In genomic region chr8:13292364-13292763, GRCm38 (mm10) we compare ENCODE assay signal across 10 mouse cellular contexts. TPM values are rescaled to one million over a fixed set of nuclear protein-coding genes. Genes with fewer than 3 reads are reported as not detected.
DNase-seq lines count a peak whose midpoint lies in the region; ATAC-seq and TF ChIP-seq lines count a peak whose summit lies in the region.
"Had no signal": no experiment of that assay in that cellular context is flagged by ENCODE, and none has a peak within 500 bp of the region (broad histone marks: within the 10 kb centered on the region; RNA-seq: fewer than 3 reads in every experiment).

No protein-coding gene starts in this region.

- no peak overlapping the region for H3K9ac ChIP-seq in hindbrain, embryonic 14.5 days
- H3K9ac ChIP-seq in hindbrain, embryonic 16.5 days (ENCODE audit: low read depth, low read length) = no peak overlapping the region
- H3K9ac ChIP-seq in hindbrain, postnatal 0 days (replicated peaks; ENCODE audit: low read length) = no peak overlapping the region
- H3K9ac ChIP-seq in limb, embryonic 11.5 days (ENCODE audit: low read length) = no peak overlapping the region
- H3K9ac ChIP-seq: embryonic facial prominence, embryonic 15.5 days had no signal

- H3K4me2 ChIP-seq in hindbrain, embryonic 14.5 days (replicated peaks) = no peak overlapping the region
- H3K4me2 ChIP-seq in hindbrain, embryonic 16.5 days (ENCODE audit: low read length) = no peak overlapping the region
- no peak overlapping the region for H3K4me2 ChIP-seq in hindbrain, postnatal 0 days (ENCODE audit: low read depth, low read length)
- H3K4me2 ChIP-seq in limb, embryonic 11.5 days (ENCODE audit: low read depth, severe bottlenecking) = no peak overlapping the region
- H3K4me2 ChIP-seq: embryonic facial prominence, embryonic 15.5 days had no signal

- no peaks in the 10 kb centered on the region for H3K9me3 ChIP-seq in hindbrain, embryonic 14.5 days (ENCODE audit: control insufficient read depth, low read length)
- no peaks in the 10 kb centered on the region for H3K9me3 ChIP-seq in hindbrain, embryonic 16.5 days (ENCODE audit: control insufficient read depth, low read length)
- H3K9me3 ChIP-seq in hindbrain, postnatal 0 days (ENCODE audit: low read length) = no peaks in the 10 kb centered on the region
- H3K9me3 ChIP-seq in limb, embryonic 11.5 days (ENCODE audit: control insufficient read depth, low read length) = no peaks in the 10 kb centered on the region
- H3K9me3 ChIP-seq: embryonic facial prominence, embryonic 15.5 days had no signal

- ATAC-seq in hindbrain, embryonic 14.5 days (ENCODE audit: low FRiP score) = no peak
- ATAC-seq in hindbrain, embryonic 16.5 days = no peak
- no peak for ATAC-seq in hindbrain, postnatal 0 days
- no peak for ATAC-seq in limb, embryonic 11.5 days (ENCODE audit: insufficient number of reproducible peaks, low FRiP score, low TSS enrichment, low read depth)

- H3K27ac ChIP-seq in hindbrain, embryonic 14.5 days = no peak overlapping the region
- H3K27ac ChIP-seq in hindbrain, embryonic 16.5 days (ENCODE audit: low read depth, low read length) = no peak overlapping the region
- no peak overlapping the region for H3K27ac ChIP-seq in hindbrain, postnatal 0 days
- H3K27ac ChIP-seq in limb, embryonic 11.5 days (replicated peaks; ENCODE audit: low read depth, low read length) = no peak overlapping the region
- H3K27ac ChIP-seq: embryonic facial prominence, embryonic 15.5 days had no signal

- peak; percentile 90 for TF ChIP-seq CTCF in hindbrain, postnatal 0 days (IDR thresholded peaks at IDR 0.05; ENCODE audit: low read depth)

- peak; percentile 81 for DNase-seq in hindbrain, embryonic 14.5 days (ENCODE audit: low spot score)
- peak; percentile 83 for DNase-seq in adrenal gland, adult 8-10 months
- DNase-seq in embryo, embryonic 9.5 days (ENCODE audit: extremely low spot score) = peak; percentile 79
- peak; percentile 78 for DNase-seq in hindbrain, postnatal 0 days (ENCODE audit: low spot score)
- DNase-seq in limb, embryonic 11.5 days (ENCODE audit: low spot score) = peak; percentile 87
- DNase-seq in ovary, postnatal 14 days (ENCODE audit: low spot score) = peak; percentile 75
- DNase-seq in thymus, postnatal 10 days (ENCODE audit: low spot score in 2 of 2) = peak; percentile 43 to 69

- H3K27me3 ChIP-seq in hindbrain, embryonic 14.5 days (ENCODE audit: control insufficient read depth, insufficient read depth, low read length) = no peaks in the 10 kb centered on the region
- H3K27me3 ChIP-seq in hindbrain, embryonic 16.5 days (replicated peaks; ENCODE audit: control insufficient read depth, insufficient read depth, low read length) = no peaks in the 10 kb centered on the region
- H3K27me3 ChIP-seq in hindbrain, postnatal 0 days (ENCODE audit: insufficient read depth, low read length) = no peaks in the 10 kb centered on the region
- no peaks in the 10 kb centered on the region for H3K27me3 ChIP-seq in limb, embryonic 11.5 days (ENCODE audit: control insufficient read depth, insufficient read depth, low read length)
- H3K27me3 ChIP-seq: embryonic facial prominence, embryonic 15.5 days had no signal

- 28% methylated on average over 9 of the region's 9 CpGs for WGBS in hindbrain, embryonic 14.5 days
- WGBS in hindbrain, embryonic 16.5 days = 26% methylated on average over 9 of the region's 9 CpGs
- WGBS in hindbrain, postnatal 0 days = 25% methylated on average over 9 of the region's 9 CpGs
- WGBS in limb, embryonic 11.5 days = 23% methylated on average over 9 of the region's 9 CpGs

- no peak overlapping the region for H3K4me3 ChIP-seq in hindbrain, embryonic 14.5 days (replicated peaks; ENCODE audit: low read length)
- H3K4me3 ChIP-seq in hindbrain, embryonic 16.5 days (ENCODE audit: low read length) = no peak overlapping the region
- no peak overlapping the region for H3K4me3 ChIP-seq in hindbrain, postnatal 0 days (ENCODE audit: low read length)
- no peak overlapping the region for H3K4me3 ChIP-seq in limb, embryonic 11.5 days (ENCODE audit: low read depth, low read length)
- H3K4me3 ChIP-seq: embryonic facial prominence, embryonic 15.5 days had no signal

- H3K4me1 ChIP-seq in hindbrain, embryonic 14.5 days (replicated peaks; ENCODE audit: control insufficient read depth, insufficient read depth, low read length) = peaks cover 10% of the 10 kb centered on the region
- peaks cover 9% of the 10 kb centered on the region for H3K4me1 ChIP-seq in hindbrain, embryonic 16.5 days (ENCODE audit: control insufficient read depth, insufficient read depth, low read depth, low read length)
- H3K4me1 ChIP-seq in hindbrain, postnatal 0 days (ENCODE audit: insufficient read depth, low read length) = peaks cover 6% of the 10 kb centered on the region; the same call in 1 of the 2 replicates
- H3K4me1 ChIP-seq in limb, embryonic 11.5 days (ENCODE audit: control insufficient read depth, insufficient read depth, low read length) = no peaks in the 10 kb centered on the region

- H3K36me3 ChIP-seq in hindbrain, embryonic 14.5 days (replicated peaks; ENCODE audit: control insufficient read depth, insufficient read depth) = peaks cover 62% of the 10 kb centered on the region
- peaks cover 36% of the 10 kb centered on the region for H3K36me3 ChIP-seq in hindbrain, embryonic 16.5 days (ENCODE audit: control insufficient read depth, insufficient read depth, low read length)
- peaks cover 39% of the 10 kb centered on the region for H3K36me3 ChIP-seq in hindbrain, postnatal 0 days (ENCODE audit: insufficient read depth, low read length)
- peaks cover 8% of the 10 kb centered on the region; the same call in 1 of the 2 replicates for H3K36me3 ChIP-seq in limb, embryonic 11.5 days (ENCODE audit: control insufficient read depth, insufficient read depth, low read length)

RNA-seq across cellular contexts. Expression of gene Tmco3, which starts 4.4 kb away (rescaled TPM):
- polyA plus RNA-seq in hindbrain, embryonic 14.5 days (2014; fragmentation: Nextera tagmentation; extraction: Ambion mirVana) = 50.1 and 51.4 TPM in 2 replicates
- 50.6 and 57.2 TPM in 2 replicates for polyA plus RNA-seq in hindbrain, embryonic 16.5 days (2015; fragmentation: Nextera tagmentation; extraction: Ambion mirVana)
- total RNA-seq in adrenal gland, adult 8-10 months (2022) = 10 to 100 TPM; 36.3 to 54.7 (median 46.7) TPM
- 30.9 and 31.3 TPM in 2 replicates for total RNA-seq in hindbrain, postnatal 0 days (2014; rRNA removed)
- 31.8 and 33.5 TPM in 2 replicates for polyA plus RNA-seq in hindbrain, postnatal 0 days (2015; fragmentation: Nextera tagmentation; extraction: Ambion mirVana)
- polyA plus RNA-seq in limb, embryonic 11.5 days (2014; fragmentation: Nextera tagmentation; extraction: Ambion mirVana) = 35.9 and 38.6 TPM in 2 replicates

RNA-seq across cellular contexts. Expression of gene Dcun1d2, which starts 4.4 kb away (rescaled TPM):
- 34.1 and 36.5 TPM in 2 replicates for polyA plus RNA-seq in hindbrain, embryonic 14.5 days (2014; fragmentation: Nextera tagmentation; extraction: Ambion mirVana)
- 34.4 and 35.4 TPM in 2 replicates for polyA plus RNA-seq in hindbrain, embryonic 16.5 days (2015; fragmentation: Nextera tagmentation; extraction: Ambion mirVana)
- 10 to 100 TPM; 30.6 to 36.7 (median 33.9) TPM for total RNA-seq in adrenal gland, adult 8-10 months (2022)
- 27.3 and 33.8 TPM in 2 replicates for total RNA-seq in hindbrain, postnatal 0 days (2014; rRNA removed)
- polyA plus RNA-seq in hindbrain, postnatal 0 days (2015; fragmentation: Nextera tagmentation; extraction: Ambion mirVana) = 24.9 and 25.1 TPM in 2 replicates
- polyA plus RNA-seq in limb, embryonic 11.5 days (2014; fragmentation: Nextera tagmentation; extraction: Ambion mirVana) = 26.9 and 28.7 TPM in 2 replicates

RNA-seq across cellular contexts. Expression of gene Adprhl1, which starts 38.4 kb away (rescaled TPM):
- polyA plus RNA-seq in hindbrain, embryonic 14.5 days (2014; fragmentation: Nextera tagmentation; extraction: Ambion mirVana) = not detected in 2 replicates
- polyA plus RNA-seq in hindbrain, embryonic 16.5 days (2015; fragmentation: Nextera tagmentation; extraction: Ambion mirVana) = 0.59 and 0.60 TPM in 2 replicates
- 1 to 10 TPM in 3 of 4 experiments, under 1 TPM in 1; 0.34 to 3.9 (median 1.6) TPM for total RNA-seq in adrenal gland, adult 8-10 months (2022)
- 2.3 TPM in 1 of 2 replicates, not detected in the other for total RNA-seq in hindbrain, postnatal 0 days (2014; rRNA removed)
- polyA plus RNA-seq in hindbrain, postnatal 0 days (2015; fragmentation: Nextera tagmentation; extraction: Ambion mirVana) = 0.14 and 0.50 TPM in 2 replicates
- not detected in 2 replicates for polyA plus RNA-seq in limb, embryonic 11.5 days (2014; fragmentation: Nextera tagmentation; extraction: Ambion mirVana)
- polyA plus RNA-seq: stomach, embryonic 14.5 days had no signal

RNA-seq across cellular contexts. Expression of gene Tfdp1, which starts 46.2 kb away (rescaled TPM):
- 104 and 110 TPM in 2 replicates for polyA plus RNA-seq in hindbrain, embryonic 14.5 days (2014; fragmentation: Nextera tagmentation; extraction: Ambion mirVana)
- 85.8 and 91.6 TPM in 2 replicates for polyA plus RNA-seq in hindbrain, embryonic 16.5 days (2015; fragmentation: Nextera tagmentation; extraction: Ambion mirVana)
- total RNA-seq in adrenal gland, adult 8-10 months (2022) = 10 to 100 TPM; 46.2 to 67.4 (median 52.1) TPM
- total RNA-seq in hindbrain, postnatal 0 days (2014; rRNA removed) = 66.3 and 74.1 TPM in 2 replicates
- polyA plus RNA-seq in hindbrain, postnatal 0 days (2015; fragmentation: Nextera tagmentation; extraction: Ambion mirVana) = 85.1 and 86.2 TPM in 2 replicates
- polyA plus RNA-seq in limb, embryonic 11.5 days (2014; fragmentation: Nextera tagmentation; extraction: Ambion mirVana) = 196 and 199 TPM in 2 replicates
